Mouse (Mus musculus) heart, embryonic 12.5 days (tissue): ENCODE measurements at regions not wholly inside any gene's neighbourhood (a gene's known extent, or its start where the extent isn't known, plus 50 kb on each side); places are given as distances from the start of the nearest gene placed in this dataset.
"Not testable (repeated sequence)": the region's sequence is repeated elsewhere in the genome, so short reads cannot be mapped to it uniquely, and the experiment has no call there.

Experiments used
- ATAC-seq: fragments of 200-750 bp; cut with Nextera tagmentation; 2 replicates; pipeline ENCODE4 v1.8.0; 2017; ENCODE audit warnings: moderate TSS enrichment, moderate library complexity; ENCODE audit not compliant: insufficient number of reproducible peaks, low FRiP score
- H3K27ac ChIP-seq: fragments of 300-500 bp; sonication (generic); 2 replicates; pipeline ENCODE4 v1.5.1; 2016; ENCODE audit warnings: mild to moderate bottlenecking, moderate library complexity; ENCODE audit not compliant: poor library complexity, severe bottlenecking
- H3K27me3 ChIP-seq: fragments of 300-500 bp; sonication (generic); replicated peaks from 2 replicates; pipeline ENCODE4 v1.6.1; 2016; ENCODE audit warnings: mild to moderate bottlenecking, moderate library complexity
- H3K36me3 ChIP-seq: fragments of 300-500 bp; sonication (generic); 2 replicates; pipeline ENCODE4 v1.6.1; 2016; ENCODE audit warnings: mild to moderate bottlenecking, moderate library complexity
- H3K4me1 ChIP-seq: fragments of 300-500 bp; sonication (generic); replicated peaks from 2 replicates; pipeline ENCODE4 v1.6.1; 2016; ENCODE audit warnings: mild to moderate bottlenecking
- H3K4me2 ChIP-seq: fragments of 300-500 bp; sonication (generic); 2 replicates; pipeline ENCODE4 v1.6.1; 2016; ENCODE audit warnings: mild to moderate bottlenecking, moderate library complexity
- H3K4me3 ChIP-seq: fragments of 300-500 bp; sonication (generic); 2 replicates; pipeline ENCODE4 v1.5.1; 2016; ENCODE audit warnings: mild to moderate bottlenecking
- H3K9ac ChIP-seq: fragments of 300-500 bp; sonication (generic); 2 replicates; pipeline ENCODE4 v1.6.1; 2016; ENCODE audit warnings: mild to moderate bottlenecking, moderate library complexity
- H3K9me3 ChIP-seq: fragments of 300-500 bp; sonication (generic); replicated peaks from 2 replicates; pipeline ENCODE4 v1.6.1; 2016; ENCODE audit warnings: mild to moderate bottlenecking, moderate library complexity
- WGBS: fragments of 180-500 bp; shearing (Covaris S2); methylation state at CpG from one replicate; pipeline ENCODE4 v1.1.7; 2016; 5-methylcytosine and 5-hydroxymethylcytosine counted together

GRCm38 (mm10) chr6:123930951-123931350 is 77.7 kb upstream of the Vmn2r25 start:
- not testable (repeated sequence) for H3K27ac ChIP-seq, H3K27me3 ChIP-seq, H3K4me1 ChIP-seq, H3K9ac ChIP-seq, H3K9me3 ChIP-seq, ATAC-seq, H3K4me3 ChIP-seq, H3K36me3 ChIP-seq
- WGBS = 4% methylated on average over 5 of the region's 6 CpGs
- 0 out of 2 replicates have a peak overlapping the region, but pooled peaks have one; percentile 13 for H3K4me2 ChIP-seq

GRCm38 (mm10) chr6:123937930-123938329 is 84.7 kb upstream of the Vmn2r25 start:
- no peak overlapping the region for H3K4me2 ChIP-seq
- H3K4me3 ChIP-seq = no peak overlapping the region
- no peaks in the 10 kb centered on the region for H3K36me3 ChIP-seq
- no peak overlapping the region for H3K9ac ChIP-seq
- ATAC-seq = no peak
- 0 out of 2 replicates have a peak, but pooled peaks cover 3% of the 10 kb centered on the region for H3K9me3 ChIP-seq
- WGBS = 77% methylated on average over 2 of the region's 2 CpGs
- H3K4me1 ChIP-seq = no peaks in the 10 kb centered on the region
- H3K27me3 ChIP-seq = no peaks in the 10 kb centered on the region
- no peak overlapping the region for H3K27ac ChIP-seq

- no peak for ATAC-seq
- 62% methylated on average over 2 of the region's 2 CpGs for WGBS
Observed at GRCm38 (mm10) chr6:123961321-123961720, 63.0 kb upstream of the Vmn2r26 start.

GRCm38 (mm10) chr6:123971180-123971579 is 53.2 kb upstream of the Vmn2r26 start:
- Histone ChIP-seq H3K27me3 (no peaks in the 10 kb centered on the region), H3K4me2 (no peak overlapping the region), H3K4me3 (no peak overlapping the region), H3K4me1 (no peaks in the 10 kb centered on the region), H3K36me3 (no peaks in the 10 kb centered on the region), H3K9me3 (no peaks in the 10 kb centered on the region), H3K27ac (no peak overlapping the region), H3K9ac (no peak overlapping the region)
- no peak for ATAC-seq

More at GRCm38 (mm10) chr6:123961321-123961720, 63.0 kb upstream of the Vmn2r26 start:
- Histone ChIP-seq H3K4me2 (no peak overlapping the region), H3K4me3 (no peak overlapping the region), H3K27me3 (no peaks in the 10 kb centered on the region), H3K9ac (no peak overlapping the region), H3K4me1 (no peaks in the 10 kb centered on the region), H3K9me3 (no peaks in the 10 kb centered on the region), H3K27ac (no peak overlapping the region), H3K36me3 (no peaks in the 10 kb centered on the region)
